ENCODE assay signal across 19 mouse cellular contexts in genomic region chr1:87149422-87149821, GRCm38 (mm10). TPM values are rescaled to one million over a fixed set of nuclear protein-coding genes. Genes with fewer than 3 reads are reported as not detected.
DNase-seq lines count a peak whose midpoint lies in the region; ATAC-seq and TF ChIP-seq lines count a peak whose summit lies in the region.
"Had no signal": no experiment of that assay in that cellular context is flagged by ENCODE, and none has a peak within 500 bp of the region (broad histone marks: within the 10 kb centered on the region; RNA-seq: fewer than 3 reads in every experiment).

No protein-coding gene starts in this region.

- H3K9me3 ChIP-seq in liver, postnatal 0 days (ENCODE audit: low read length), result no peaks in the 10 kb centered on the region
- no peaks in the 10 kb centered on the region for H3K9me3 ChIP-seq in liver, embryonic 11.5 days (ENCODE audit: control insufficient read depth, low read length)
- H3K9me3 ChIP-seq: embryonic facial prominence, embryonic 12.5 days; heart, embryonic 10.5 days; neural tube, embryonic 12.5 days had no signal

- 28% methylated on average over 13 of the region's 13 CpGs for WGBS in liver, postnatal 0 days (ENCODE audit: insufficient replicate concordance)
- WGBS in liver, embryonic 11.5 days, result 32% methylated on average over 13 of the region's 13 CpGs

- TF ChIP-seq CTCF in liver, postnatal 0 days (IDR thresholded peaks at IDR 0.05; ENCODE audit: low read depth), result no peak
- TF ChIP-seq CTCF in bone marrow macrophage, adult 2 months (IDR thresholded peaks at IDR 0.05; ENCODE audit: low read depth, low read length), result no peak

- no peak overlapping the region for H3K27ac ChIP-seq in liver, postnatal 0 days (ENCODE audit: low read depth)
- H3K27ac ChIP-seq in liver, embryonic 11.5 days (ENCODE audit: low read depth, low read length), result no peak overlapping the region
- H3K27ac ChIP-seq in bone marrow macrophage, adult 2 months (ENCODE audit: insufficient read depth, low read depth, low read length), result no peak overlapping the region
- H3K27ac ChIP-seq: embryonic facial prominence, embryonic 12.5 days; gastrocnemius, adult 2 months; heart, embryonic 10.5 days; neural tube, embryonic 12.5 days had no signal

- no peaks in the 10 kb centered on the region for H3K4me1 ChIP-seq in liver, postnatal 0 days (ENCODE audit: insufficient read depth)
- H3K4me1 ChIP-seq in liver, embryonic 11.5 days (replicated peaks; ENCODE audit: control insufficient read depth, insufficient read depth, low read length), result no peaks in the 10 kb centered on the region
- H3K4me1 ChIP-seq in bone marrow macrophage, adult 2 months (ENCODE audit: control insufficient read depth, insufficient read depth, low read length), result 0 out of 2 replicates have a peak, but pooled peaks cover 3% of the 10 kb centered on the region

- no peak for TF ChIP-seq EP300 in liver, postnatal 0 days (IDR thresholded peaks at IDR 0.05; ENCODE audit: low read depth)

- peak; percentile 41; the same call in 1 of the 2 replicates for ATAC-seq in liver, postnatal 0 days
- no peak for ATAC-seq in liver, embryonic 11.5 days (replicated peaks; ENCODE audit: low FRiP score)

- no peaks in the 10 kb centered on the region for H3K36me3 ChIP-seq in liver, postnatal 0 days (replicated peaks; ENCODE audit: insufficient read depth, low read length)
- H3K36me3 ChIP-seq in liver, embryonic 11.5 days (ENCODE audit: control insufficient read depth, insufficient read depth, low read length), result no peaks in the 10 kb centered on the region
- H3K36me3 ChIP-seq: embryonic facial prominence, embryonic 12.5 days; heart, embryonic 10.5 days; neural tube, embryonic 12.5 days had no signal

- no peak overlapping the region for H3K4me3 ChIP-seq in liver, postnatal 0 days (ENCODE audit: low read depth, low read length)
- no peak overlapping the region for H3K4me3 ChIP-seq in liver, embryonic 11.5 days (ENCODE audit: low read depth, low read length)
- peak overlapping the region; percentile 2; the same call in 1 of the 2 replicates for H3K4me3 ChIP-seq in bone marrow macrophage, adult 2 months (ENCODE audit: insufficient read depth, low read length)
- H3K4me3 ChIP-seq: embryonic facial prominence, embryonic 12.5 days; gastrocnemius, adult 2 months; heart, embryonic 10.5 days; neural tube, embryonic 12.5 days had no signal

- DNase-seq in liver, postnatal 0 days, result no peak
- DNase-seq in liver, embryonic 11.5 days (ENCODE audit: low spot score), result no peak
- DNase-seq in embryo, embryonic 10.5 days (ENCODE audit: low spot score), result peak; percentile 58
- peak; percentile 35 for DNase-seq in retina, embryonic 14.5 days (ENCODE audit: low spot score)
- DNase-seq in right cerebral cortex, postnatal 10 days (ENCODE audit: low spot score in 2 of 2), result no peak
- DNase-seq in frontal cortex, postnatal 10 days (ENCODE audit: low spot score in 2 of 2), result no peak
- DNase-seq: cerebellum, adult 18-20 months; gastrocnemius, adult 2 months; heart, postnatal 36 days; kidney, adult 11 months; kidney, postnatal 36 days; left cerebral cortex, postnatal 4 days had no signal

- H3K4me2 ChIP-seq in liver, postnatal 0 days (ENCODE audit: low read depth, low read length), result no peak overlapping the region
- no peak overlapping the region for H3K4me2 ChIP-seq in liver, embryonic 11.5 days
- H3K4me2 ChIP-seq: embryonic facial prominence, embryonic 12.5 days; neural tube, embryonic 12.5 days had no signal

- peaks cover 27% of the 10 kb centered on the region for H3K27me3 ChIP-seq in liver, postnatal 0 days (ENCODE audit: insufficient read depth, low read length)
- peaks cover 46% of the 10 kb centered on the region for H3K27me3 ChIP-seq in liver, embryonic 11.5 days (replicated peaks; ENCODE audit: control insufficient read depth, insufficient read depth, low read length)

- TF ChIP-seq POLR2A in bone marrow macrophage, adult 2 months (IDR thresholded peaks at IDR 0.05; ENCODE audit: borderline replicate concordance, low read depth, low read length), result no peak

- no peak overlapping the region for H3K9ac ChIP-seq in liver, postnatal 0 days (replicated peaks)
- H3K9ac ChIP-seq in liver, embryonic 11.5 days (ENCODE audit: low read depth, low read length), result no peak overlapping the region
- H3K9ac ChIP-seq: embryonic facial prominence, embryonic 12.5 days; neural tube, embryonic 12.5 days had no signal

RNA-seq across cellular contexts. Expression of gene Ecel1, which starts 6.9 kb away (rescaled TPM):
- polyA plus RNA-seq in liver, postnatal 0 days (2015; fragmentation: Nextera tagmentation; extraction: Ambion mirVana), result 0.16 and 0.32 TPM in 2 replicates
- 0.18 and 0.48 TPM in 2 replicates for polyA plus RNA-seq in liver, embryonic 11.5 days (2014; fragmentation: Nextera tagmentation; extraction: Ambion mirVana)
- polyA plus RNA-seq in bone marrow macrophage, adult 2 months (2012; ENCODE audit: insufficient read depth, insufficient read length, missing spikeins), result not detected in 2 replicates

RNA-seq across cellular contexts. Expression of gene Akp3, which starts 24.6 kb away (rescaled TPM):
- not detected in 2 replicates for polyA plus RNA-seq in liver, postnatal 0 days (2015; fragmentation: Nextera tagmentation; extraction: Ambion mirVana)
- polyA plus RNA-seq in liver, embryonic 11.5 days (2014; fragmentation: Nextera tagmentation; extraction: Ambion mirVana), result not detected in 2 replicates
- not detected in 2 replicates for polyA plus RNA-seq in bone marrow macrophage, adult 2 months (2012; ENCODE audit: insufficient read depth, insufficient read length, missing spikeins)
- polyA plus RNA-seq: embryonic facial prominence, embryonic 12.5 days; heart, embryonic 10.5 days; liver, embryonic 16.5 days; neural tube, embryonic 12.5 days; spleen, adult 2 months had no signal

RNA-seq across cellular contexts. Expression of gene Prss56, which starts 33.7 kb away (rescaled TPM):
- not detected in 2 replicates for polyA plus RNA-seq in liver, postnatal 0 days (2015; fragmentation: Nextera tagmentation; extraction: Ambion mirVana)
- not detected in 2 replicates for polyA plus RNA-seq in liver, embryonic 11.5 days (2014; fragmentation: Nextera tagmentation; extraction: Ambion mirVana)
- polyA plus RNA-seq in bone marrow macrophage, adult 2 months (2012; ENCODE audit: insufficient read depth, insufficient read length, missing spikeins), result not detected in 2 replicates
- polyA plus RNA-seq: heart, embryonic 10.5 days; liver, embryonic 16.5 days; spleen, adult 2 months had no signal

RNA-seq across cellular contexts. Expression of gene Chrnd, which starts 41.0 kb away (rescaled TPM):
- 0.04 TPM in 1 of 2 replicates, not detected in the other for polyA plus RNA-seq in liver, postnatal 0 days (2015; fragmentation: Nextera tagmentation; extraction: Ambion mirVana)
- polyA plus RNA-seq in liver, embryonic 11.5 days (2014; fragmentation: Nextera tagmentation; extraction: Ambion mirVana), result 0.08 TPM in 1 of 2 replicates, not detected in the other
- not detected in 2 replicates for polyA plus RNA-seq in bone marrow macrophage, adult 2 months (2012; ENCODE audit: insufficient read depth, insufficient read length, missing spikeins)
- polyA plus RNA-seq: spleen, adult 2 months had no signal

RNA-seq across cellular contexts. Expression of gene Alpi, which starts 48.0 kb away (rescaled TPM):
- not detected in 2 replicates for polyA plus RNA-seq in liver, postnatal 0 days (2015; fragmentation: Nextera tagmentation; extraction: Ambion mirVana)
- polyA plus RNA-seq in liver, embryonic 11.5 days (2014; fragmentation: Nextera tagmentation; extraction: Ambion mirVana), result not detected in 2 replicates
- not detected in 2 replicates for polyA plus RNA-seq in bone marrow macrophage, adult 2 months (2012; ENCODE audit: insufficient read depth, insufficient read length, missing spikeins)
- polyA plus RNA-seq: brain, embryonic 14.5 days; embryonic facial prominence, embryonic 12.5 days; heart, embryonic 10.5 days; neural tube, embryonic 12.5 days; spleen, adult 2 months had no signal

Comparison
In these comparisons a context has a peak if more than half of its experiments do, and no peak if none do; other contexts are left out.
1. DNase-seq: peak in embryo, embryonic 10.5 days (single experiment) and retina, embryonic 14.5 days (single experiment); none in liver, postnatal 0 days (single experiment), liver, embryonic 11.5 days (single experiment), right cerebral cortex, postnatal 10 days (0 of 2) and frontal cortex, postnatal 10 days (0 of 2).